Mouse (Mus musculus) Patski (cell line): ENCODE measurements around the gene Hectd4. TPM values are rescaled to one million over a fixed set of nuclear protein-coding genes. Genes with fewer than 3 reads are reported as not detected.

Source experiments
- ATAC-seq: fragments of 100-300 bp; one replicate; pipeline ENCODE4 v1.8.0; 2021
- CTCF ChIA-PET: fragments of 350-600 bp; sonication (Branson Sonifier 250); formaldehyde crosslinking; loops from one replicate; lab custom pipeline; 2022; ENCODE audit warnings: inconsistent platforms; lab: Charles Lee
- POLR2A ChIA-PET: fragments of 350-600 bp; sonication (Branson Sonifier 250); formaldehyde crosslinking; loops from one replicate; lab custom pipeline; 2022; ENCODE audit warnings: antibody characterized with exemption, inconsistent platforms; lab: Charles Lee
- DNase-seq: peaks from one replicate; pipeline ENCODE4 v3.0.0-alpha.2; 2011; ENCODE audit warnings: low read depth, low spot score
- H3K27me3 ChIP-seq: fragments of 371-371 bp; one replicate; pipeline ENCODE4 v1.5.1; 2021
- CTCF ChIP-seq: fragments of 100-300 bp; IDR thresholded peaks from one replicate; pipeline ENCODE4 v1.5.1; 2021
- in situ Hi-C: fragments of 300-500 bp; cut with MboI; formaldehyde crosslinking; loops from 3 replicates; pipeline ENCODE4 v1.11.1; 2018; ENCODE audit warnings: low pct_unique_long_range_greater_than_20kb, mixed read lengths
- polyA plus RNA-seq: library from polyadenylated mRNA; unstranded; gene quantifications from one replicate; pipeline ENCODE4 v1.2.3, GENCODE M21; 2021

Hectd4 gene
- polyA plus RNA-seq, 1 experiment from 2014 or later = 13.7 TPM

DNA sequence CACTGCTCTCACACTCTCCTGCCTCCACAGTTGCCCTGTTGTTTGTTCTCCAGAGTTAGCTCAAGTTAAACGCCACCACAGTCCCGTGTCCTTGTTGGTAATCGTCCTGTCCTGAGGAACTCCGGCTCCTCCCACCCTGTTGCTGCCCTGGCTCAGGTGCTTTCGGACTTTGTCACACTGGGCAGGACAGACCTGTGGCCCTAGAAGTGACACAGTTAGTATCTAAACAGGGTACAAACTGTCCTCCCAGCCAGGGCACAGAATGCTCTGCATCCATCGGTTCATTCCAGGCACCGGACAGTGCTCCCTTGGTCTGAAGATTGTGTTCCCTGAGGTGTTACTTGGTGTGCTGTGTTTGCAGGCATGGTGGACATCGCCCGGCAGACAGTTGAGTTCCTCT, 114.0 kb downstream of the Hectd4 start:
- DNase-seq (no peak), ATAC-seq (no peak)
- in situ Hi-C loops = no loop called here
- ChIA-PET CTCF (interaction anchor here (1.8 kb wide), 1 partner anchor 17 kb away, joined by 3 read pairs; no protein-coding TSS in a partner anchor), POLR2A (no interaction called here)
- no peak for TF ChIP-seq CTCF
- no peaks in the 10 kb centered on the region for H3K27me3 ChIP-seq

DNA sequence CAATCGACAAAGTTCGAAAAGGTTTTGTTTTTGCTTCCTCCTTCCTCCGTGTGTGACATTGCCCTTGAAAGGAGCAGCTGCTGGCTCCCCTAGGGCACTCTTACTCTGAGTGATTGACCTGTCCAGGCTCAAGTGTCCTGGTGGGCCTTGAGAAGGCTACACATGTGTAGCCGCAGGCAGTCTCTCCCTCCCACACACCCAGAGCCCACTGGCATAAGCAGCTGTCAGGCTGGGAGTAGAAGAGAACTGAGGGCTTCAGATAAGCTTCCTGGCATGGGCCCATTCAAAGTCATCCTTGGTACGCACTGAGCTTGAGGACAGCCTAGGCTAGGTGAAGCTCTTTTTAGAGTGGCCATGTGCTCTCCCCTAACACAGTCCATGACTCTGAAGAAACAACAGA, 114.4 kb downstream of the Hectd4 start:
- ChIA-PET CTCF (interaction anchor here (1.8 kb wide), 1 partner anchor 18 kb away, joined by 3 read pairs; no protein-coding TSS in a partner anchor), POLR2A (no interaction called here)
- no peaks in the 10 kb centered on the region for H3K27me3 ChIP-seq
- in situ Hi-C loops = no loop called here
- DNase-seq (no peak), ATAC-seq (no peak)
- TF ChIP-seq CTCF = no peak

DNA sequence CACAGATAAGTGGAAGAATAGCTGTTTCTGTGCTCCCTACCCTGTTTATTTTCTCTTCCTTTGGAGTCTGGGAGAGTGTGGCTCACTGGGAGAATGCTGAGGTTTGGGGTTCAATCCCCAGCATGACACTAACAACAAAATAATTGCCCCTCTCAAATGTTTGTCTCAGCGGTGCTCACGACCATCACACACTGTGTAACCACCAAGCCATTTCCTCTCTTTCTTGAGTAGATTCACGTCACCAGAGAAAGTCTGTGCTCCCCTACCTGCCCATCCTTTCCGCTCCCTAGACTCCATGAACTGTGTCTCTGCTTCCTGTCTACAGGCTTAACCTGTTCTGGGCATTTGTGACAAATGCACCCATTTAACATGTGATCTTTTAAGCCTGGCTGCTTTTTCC, 115.4 kb downstream of the Hectd4 start:
- TF ChIP-seq CTCF = no peak
- POLR2A ChIA-PET = no interaction called here
- CTCF ChIA-PET = interaction anchor here (1.8 kb wide), 1 partner anchor 19 kb away, joined by 3 read pairs; no protein-coding TSS in a partner anchor
- DNase-seq = no peak
- H3K27me3 ChIP-seq = no peaks in the 10 kb centered on the region
- in situ Hi-C loops = no loop called here
- ATAC-seq = no peak

DNA sequence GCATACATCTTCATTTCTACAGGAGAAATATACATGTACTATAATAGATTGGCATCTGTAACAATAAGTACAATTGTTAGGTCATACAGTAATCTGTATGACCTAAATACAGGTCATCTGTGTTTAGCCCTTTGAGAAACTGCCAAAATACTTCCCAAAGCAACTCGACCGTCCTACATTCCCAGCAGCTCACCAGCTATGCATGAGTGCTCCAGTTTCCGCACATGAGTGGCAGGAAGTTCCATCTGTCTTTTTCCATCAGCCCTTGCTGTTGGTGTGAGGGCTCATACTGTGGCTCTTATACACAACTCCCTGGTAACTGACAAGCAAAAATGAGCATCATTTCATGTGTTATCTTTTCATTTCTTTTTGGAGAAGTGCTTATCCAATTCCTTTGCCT, 116.0 kb downstream of the Hectd4 start:
- ChIA-PET CTCF (interaction anchor here (1.8 kb wide), 1 partner anchor 19 kb away, joined by 3 read pairs; no protein-coding TSS in a partner anchor), POLR2A (no interaction called here)
- DNase-seq = peak; percentile 34
- in situ Hi-C loops = no loop called here
- H3K27me3 ChIP-seq = no peaks in the 10 kb centered on the region
- ATAC-seq = no peak
- TF ChIP-seq CTCF = no peak

DNA sequence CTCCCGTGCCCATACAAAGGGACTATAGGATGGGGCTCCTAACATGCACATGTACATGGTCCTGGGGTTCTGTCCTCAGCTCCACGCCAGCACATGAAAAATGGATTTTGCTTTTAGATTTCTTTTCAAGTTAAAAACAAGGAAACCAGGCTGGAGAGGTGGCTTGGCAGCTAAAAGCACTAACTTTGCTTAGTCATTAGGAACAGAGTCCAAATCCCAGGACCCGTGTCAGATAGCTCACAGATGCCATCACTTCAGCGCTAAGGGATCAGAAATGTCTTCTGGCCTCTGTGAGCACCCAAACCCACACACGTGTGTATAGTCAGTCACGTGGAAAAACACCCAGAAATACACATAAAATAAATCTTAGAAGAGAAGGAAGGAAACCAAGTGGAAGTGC, 116.8 kb downstream of the Hectd4 start:
- TF ChIP-seq CTCF = no peak
- ChIA-PET CTCF (no interaction called here), POLR2A (no interaction called here)
- in situ Hi-C loops = no loop called here
- no peak for DNase-seq
- ATAC-seq = no peak
- no peaks in the 10 kb centered on the region for H3K27me3 ChIP-seq

DNA sequence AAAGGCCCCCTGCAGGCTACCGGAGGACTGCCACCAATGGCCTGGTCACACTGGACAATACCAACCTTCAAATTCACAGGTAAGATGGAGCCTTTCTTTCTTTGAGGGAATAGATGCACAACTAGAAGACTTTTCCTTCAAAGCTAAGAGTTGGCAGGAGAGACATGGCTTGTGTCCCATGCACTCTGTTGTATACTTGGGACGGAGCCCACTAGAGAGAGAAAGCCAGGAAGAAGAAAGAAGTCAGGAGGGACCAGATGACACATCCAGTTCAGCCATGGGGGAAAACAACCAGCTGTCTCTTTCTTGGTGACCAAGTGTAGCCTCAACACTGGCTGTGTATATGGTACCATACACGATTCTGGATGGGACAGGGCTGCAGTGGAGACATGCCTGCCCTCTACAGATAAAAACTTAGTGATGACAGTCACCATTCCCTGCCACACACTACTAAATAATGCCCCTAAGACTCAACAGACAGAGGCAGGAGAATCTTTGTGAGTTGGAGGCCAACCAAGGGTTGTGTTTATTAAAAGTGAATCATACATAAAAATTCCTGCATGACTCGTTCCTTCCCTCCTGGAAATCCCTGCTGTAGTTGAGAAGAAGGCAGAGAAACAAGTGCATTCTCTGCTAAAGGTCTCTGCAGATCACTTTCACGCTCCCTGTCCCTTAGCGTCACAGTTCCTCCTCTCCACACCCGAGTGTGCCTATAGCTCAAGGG, 119.7 kb downstream of the Hectd4 start:
- DNase-seq (peak; percentile 9), ATAC-seq (no peak)
- no peaks in the 10 kb centered on the region for H3K27me3 ChIP-seq
- ChIA-PET CTCF (interaction anchor here (0.9 to 1.2 kb wide), 2 partner anchors 9 to 20 kb away, joined by 4 read pairs; no protein-coding TSS in a partner anchor), POLR2A (no interaction called here)
- in situ Hi-C loops = no loop called here
- TF ChIP-seq CTCF = no peak

DNA sequence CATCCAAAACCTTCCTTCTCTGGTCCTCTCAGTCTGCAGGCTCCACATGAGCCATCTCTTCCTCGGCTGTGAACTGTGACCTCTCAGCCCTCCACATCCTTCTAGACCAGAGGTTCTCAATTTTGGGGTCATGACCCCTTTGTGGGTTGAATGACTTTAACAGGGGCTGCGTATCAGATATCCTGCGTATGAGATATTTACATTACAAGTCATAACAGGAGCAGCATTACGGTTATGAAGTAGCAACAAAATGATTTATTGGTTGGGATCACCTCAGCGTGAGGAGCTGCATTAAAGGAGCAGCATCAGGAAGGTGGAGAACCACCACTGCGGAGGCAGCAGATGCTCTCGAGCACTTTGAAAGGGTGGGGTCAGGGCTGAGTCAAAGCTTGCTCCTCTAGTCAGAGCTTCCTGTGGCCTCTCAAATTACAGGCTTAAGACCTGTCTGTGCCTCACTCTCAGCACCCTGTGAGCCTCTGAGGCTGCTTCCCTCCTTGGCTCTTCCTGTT, 121.0 kb downstream of the Hectd4 start:
- ChIA-PET POLR2A (no interaction called here), CTCF (interaction anchor here (1.4 to 2.0 kb wide), 2 partner anchors 12 to 18 kb away, joined by 3 to 4 read pairs; no protein-coding TSS in a partner anchor)
- in situ Hi-C loops = no loop called here
- DNase-seq (no peak), ATAC-seq (no peak)
- no peaks in the 10 kb centered on the region for H3K27me3 ChIP-seq
- no peak for TF ChIP-seq CTCF

DNA sequence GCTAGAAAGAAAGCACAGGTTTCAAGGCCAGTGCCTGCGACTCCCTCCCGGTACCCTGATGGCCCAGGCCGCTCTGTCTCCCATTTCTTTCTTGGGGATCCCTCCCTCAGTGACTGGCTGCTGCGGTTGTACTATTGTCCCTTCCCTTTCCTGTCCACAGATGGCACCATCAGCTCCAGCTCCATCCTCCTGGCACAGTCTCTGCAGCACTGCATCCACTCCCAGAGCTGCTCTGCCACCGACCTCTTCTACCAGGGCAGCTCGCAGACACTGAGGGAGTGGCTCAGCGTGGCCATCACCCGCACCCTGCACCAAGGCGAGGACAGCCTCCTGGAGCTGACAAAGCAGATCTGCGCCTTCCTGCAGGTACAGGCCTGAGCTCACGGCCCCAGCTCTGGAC, 122.5 kb downstream of the Hectd4 start:
- no peak for ATAC-seq
- TF ChIP-seq CTCF = no peak
- no peak for DNase-seq
- ChIA-PET CTCF (interaction anchor here (0.8 to 2.0 kb wide), 2 partner anchors 12 to 17 kb away, joined by 3 to 4 read pairs; no protein-coding TSS in a partner anchor), POLR2A (no interaction called here)
- in situ Hi-C loops = no loop called here
- no peaks in the 10 kb centered on the region for H3K27me3 ChIP-seq

DNA sequence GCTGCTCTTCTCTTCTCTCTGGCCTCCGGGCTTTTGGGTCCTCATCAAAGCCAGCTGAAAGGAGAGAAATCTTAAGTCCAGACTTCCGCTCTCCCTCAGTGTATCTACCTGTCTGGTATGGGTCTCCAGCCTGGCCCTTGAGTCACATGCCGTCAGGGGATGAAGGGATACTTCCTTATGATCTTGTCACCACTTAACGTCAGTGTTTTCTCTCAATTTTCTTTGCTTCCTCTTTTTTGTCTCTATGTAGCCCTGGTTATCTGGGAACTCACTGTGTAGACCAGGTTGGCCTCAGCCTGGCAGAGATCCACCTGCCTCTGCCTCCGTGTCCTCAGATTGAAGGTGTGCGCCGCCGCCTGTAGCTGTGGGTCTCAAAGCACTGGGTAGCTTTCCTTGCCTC, 124.0 kb downstream of the Hectd4 start:
- no peaks in the 10 kb centered on the region for H3K27me3 ChIP-seq
- TF ChIP-seq CTCF = no peak
- no peak for DNase-seq
- ATAC-seq = no peak
- ChIA-PET CTCF (no interaction called here), POLR2A (no interaction called here)
- in situ Hi-C loops = no loop called here

DNA sequence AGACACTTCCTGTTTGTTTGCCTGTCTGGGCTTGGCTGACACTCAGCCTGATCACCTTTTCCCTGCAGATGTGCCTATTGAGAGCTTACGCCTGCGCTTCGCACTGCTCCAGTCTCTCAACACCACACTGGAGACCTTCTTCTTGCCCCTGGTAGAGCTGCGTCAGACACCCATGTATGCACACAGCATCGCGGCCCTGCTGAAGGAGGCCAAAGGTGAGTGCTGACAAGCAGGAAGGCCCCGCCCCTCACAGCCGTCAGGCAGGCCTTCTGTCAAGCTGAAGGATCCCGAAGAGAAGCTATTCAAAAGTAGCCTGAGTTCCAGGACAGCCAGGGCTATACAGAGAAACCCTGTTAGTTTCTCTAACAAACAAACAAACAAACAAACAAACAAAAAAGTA, 139.2 kb downstream of the Hectd4 start:
- DNase-seq (no peak), ATAC-seq (no peak)
- in situ Hi-C loops = no loop called here
- ChIA-PET POLR2A (no interaction called here), CTCF (interaction anchor here (1.0 to 1.4 kb wide), 4 partner anchors 13 to 34 kb away, joined by 3 to 4 read pairs (median 4); no protein-coding TSS in a partner anchor)
- H3K27me3 ChIP-seq = no peaks in the 10 kb centered on the region
- TF ChIP-seq CTCF = no peak

DNA sequence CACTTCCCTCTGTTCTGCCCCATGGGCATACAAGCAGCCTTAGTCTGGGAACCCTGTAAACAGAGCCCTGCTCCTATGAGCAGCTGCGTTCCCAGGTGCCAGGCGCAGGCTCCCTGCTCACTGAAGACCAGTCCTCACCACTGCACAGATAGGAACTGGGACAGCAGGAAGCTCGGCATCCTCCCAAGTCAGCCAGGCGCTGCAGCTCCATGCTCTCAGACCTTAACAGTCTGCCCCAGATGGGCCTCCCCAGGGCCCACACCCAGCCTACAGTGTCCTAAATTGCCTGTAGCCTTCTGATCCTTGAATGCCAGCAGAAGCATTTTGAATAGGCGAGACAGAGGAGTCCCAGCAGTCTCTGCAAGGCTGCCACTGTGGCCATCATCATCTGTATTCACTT, 141.7 kb downstream of the Hectd4 start:
- in situ Hi-C loops = no loop called here
- DNase-seq = no peak
- ChIA-PET POLR2A (interaction anchor here (0.6 kb wide), 1 partner anchor 23 kb away, joined by 5 read pairs; no protein-coding TSS in a partner anchor), CTCF (no interaction called here)
- H3K27me3 ChIP-seq = no peaks in the 10 kb centered on the region
- TF ChIP-seq CTCF = no peak
- ATAC-seq = no peak
